Mouse (Mus musculus) cerebellum, adult 11-12 months (tissue): Measurements from ENCODE around the gene Slc26a1.

Experiments used
- DNase-seq: peaks from one replicate; pipeline ENCODE4 v3.0.0; 2022

Gene Slc26a1

DNA sequence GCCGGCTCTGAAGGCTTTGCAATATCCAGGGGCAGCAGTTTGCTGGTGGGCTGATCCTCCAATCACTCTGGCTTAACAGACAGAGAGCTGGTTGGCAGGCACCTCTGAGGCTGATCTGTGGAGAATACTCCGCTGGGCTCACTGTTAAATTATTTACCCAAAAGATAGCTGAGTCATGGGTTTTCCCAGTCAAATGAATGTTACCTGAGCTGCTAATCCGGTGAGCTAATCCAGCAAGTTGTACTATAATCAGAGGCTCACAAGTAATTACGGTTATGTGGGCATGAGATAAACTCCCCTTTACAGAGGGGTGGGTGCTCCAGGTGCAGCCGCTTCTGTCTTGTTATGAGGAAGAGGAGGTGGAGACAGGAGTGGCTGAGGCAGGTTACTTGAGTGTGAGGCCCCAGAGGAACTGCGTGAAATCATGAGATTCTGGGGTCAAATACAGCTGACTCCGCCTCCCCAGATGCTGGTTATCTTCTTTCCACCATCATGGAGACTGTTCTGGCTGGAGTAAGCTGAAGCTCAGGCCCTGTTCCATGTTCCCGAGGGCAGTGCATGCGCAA lies at the start of gene Slc26a1:
TSS of gene Slc26a1 (minus strand) at position 319 of the 566 bp plus-strand sequence.
- no peak for DNase-seq

DNA sequence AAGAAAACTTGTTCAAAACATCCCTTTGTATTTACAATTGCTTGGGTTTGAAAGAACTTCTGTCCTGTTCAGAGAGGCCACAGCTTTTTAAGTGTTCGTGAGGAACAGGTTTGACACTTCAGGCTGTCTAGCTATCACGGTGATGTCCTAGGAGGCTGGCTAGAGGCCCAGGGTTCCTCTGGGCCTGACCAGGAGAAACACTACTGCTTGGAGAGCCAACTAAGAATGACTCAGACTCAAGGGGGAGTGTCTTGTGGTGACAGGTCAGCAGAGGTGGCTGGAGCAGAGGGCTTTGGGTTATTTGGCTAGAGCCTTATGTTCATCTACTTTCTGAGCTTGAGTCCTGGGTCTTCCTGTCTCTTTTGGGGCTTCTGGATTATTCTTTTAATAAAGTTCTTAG lies 48.6 kb upstream of the Slc26a1 start:
- no peak for DNase-seq

DNA sequence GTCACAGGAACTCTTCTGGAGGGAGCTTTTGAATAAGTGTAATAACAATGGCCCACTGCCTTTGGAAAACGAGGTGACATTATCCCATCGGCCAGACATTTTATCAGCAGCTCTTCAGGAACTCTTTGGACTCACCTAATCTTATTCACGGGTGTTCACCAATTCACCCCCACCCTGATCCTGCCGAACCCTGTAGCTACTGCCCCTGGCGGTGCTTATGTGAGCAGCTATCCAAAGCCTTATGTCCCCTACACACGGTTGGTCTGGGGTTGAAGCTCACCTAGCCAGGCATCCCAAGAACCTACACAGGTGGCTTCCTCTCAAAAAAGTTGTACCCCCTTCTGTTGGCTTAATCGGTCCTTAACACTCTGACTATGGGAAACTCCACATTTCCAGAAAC lies 44.4 kb upstream of the Slc26a1 start:
- DNase-seq, result no peak

DNA sequence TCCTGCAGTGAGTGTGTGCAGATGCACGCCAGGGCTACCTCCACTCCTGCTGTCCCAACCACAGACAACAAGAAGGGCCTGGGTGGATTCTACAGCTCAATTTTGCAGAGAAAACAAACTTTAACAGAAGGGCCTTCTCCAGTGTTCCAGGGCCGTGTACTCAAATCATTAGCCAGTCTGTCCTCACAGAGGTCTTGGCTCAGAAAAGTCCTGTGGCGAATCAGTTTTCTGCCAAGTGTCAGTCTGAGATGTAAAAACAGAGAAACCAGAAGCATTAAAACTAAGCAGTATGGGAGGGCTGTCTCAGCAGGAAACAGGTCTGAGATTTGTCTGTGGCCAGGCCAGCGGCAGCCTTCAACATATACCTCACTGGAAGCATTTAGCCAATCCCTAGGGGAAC lies 42.7 kb upstream of the Slc26a1 start:
- peak; percentile 16 for DNase-seq

- no peak for DNase-seq
These were observed 40.6 kb upstream of the Slc26a1 start for GRCm38 (mm10) chr5:108715974-108716373.

DNA sequence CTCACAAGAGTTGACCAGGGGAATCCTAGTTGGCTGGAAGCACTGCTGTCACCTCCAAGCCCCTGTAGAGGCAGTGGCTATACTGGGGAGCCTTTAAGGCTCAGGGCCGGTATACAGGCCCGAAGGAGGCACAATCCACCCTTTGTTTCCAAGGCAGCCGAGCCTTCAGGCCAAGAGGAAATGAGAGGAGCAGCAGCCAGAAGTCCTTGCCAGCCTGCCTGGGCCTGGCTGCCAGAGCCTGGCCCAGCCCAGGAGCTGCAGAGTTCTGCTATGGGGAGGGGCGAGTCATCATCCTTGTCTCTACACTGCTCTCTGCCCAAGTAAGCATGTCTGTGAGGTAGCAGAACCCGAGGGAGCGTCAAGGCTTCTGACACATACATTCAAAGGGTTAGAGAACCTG lies 38.8 kb upstream of the Slc26a1 start:
- DNase-seq, result peak; percentile 32

GRCm38 (mm10) chr5:108713691-108714090 lies 38.3 kb upstream of the Slc26a1 start:
- no peak for DNase-seq

GRCm38 (mm10) chr5:108713096-108713495 lies 37.7 kb upstream of the Slc26a1 start:
- no peak for DNase-seq

- DNase-seq, result no peak
These were observed 36.6 kb upstream of the Slc26a1 start for GRCm38 (mm10) chr5:108711968-108712367.

- DNase-seq, result no peak
These were observed 33.8 kb upstream of the Slc26a1 start for GRCm38 (mm10) chr5:108708981-108709731.

- DNase-seq, result no peak
These were observed 33.0 kb upstream of the Slc26a1 start for GRCm38 (mm10) chr5:108708419-108708818.

GRCm38 (mm10) chr5:108707758-108708157 lies 32.4 kb upstream of the Slc26a1 start:
- DNase-seq, result no peak

DNA sequence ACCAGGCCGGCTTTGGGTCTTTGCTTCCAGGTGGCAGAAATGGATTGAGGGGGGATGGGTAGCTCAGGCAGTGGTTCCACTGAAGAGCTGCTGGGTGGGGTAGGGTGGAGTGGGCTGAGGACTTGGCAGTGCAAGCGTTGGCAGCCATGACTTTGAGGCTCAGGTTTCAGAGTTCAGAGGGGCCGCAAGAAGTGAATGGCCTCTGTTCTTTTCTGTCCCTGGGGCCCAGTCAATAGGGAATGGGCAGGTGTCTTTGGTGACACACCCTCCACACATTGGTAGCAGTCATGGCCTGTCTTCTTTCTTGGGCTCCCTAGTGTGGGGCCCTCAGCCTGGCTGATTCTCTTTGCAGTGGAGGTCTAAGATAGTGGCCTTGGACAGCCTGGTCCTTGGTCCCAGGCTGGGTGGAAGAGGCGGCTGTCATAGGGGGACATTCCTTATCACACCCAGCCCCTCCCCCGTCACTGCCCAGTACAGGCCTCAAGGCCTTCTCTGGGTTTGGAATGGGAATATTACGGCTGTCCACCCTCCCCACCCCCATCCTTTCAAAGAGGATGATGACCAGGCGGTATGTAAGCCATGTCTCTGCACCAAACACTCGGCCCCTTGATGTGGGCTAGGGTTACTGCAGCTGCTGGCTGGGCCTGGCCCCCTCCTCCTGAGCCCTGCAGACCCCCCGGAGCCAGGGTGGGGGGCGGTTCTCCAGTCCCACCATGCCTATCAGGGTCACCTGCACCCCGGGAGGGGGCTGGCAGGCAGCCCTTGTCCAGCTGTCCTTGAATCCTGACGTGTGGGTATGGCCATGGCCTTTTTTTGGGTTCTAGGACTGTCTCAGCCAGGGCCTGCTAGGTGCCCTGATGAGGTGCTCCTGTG lies 28.6 kb upstream of the Slc26a1 start:
- DNase-seq, result no peak

GRCm38 (mm10) chr5:108701341-108702021 lies 26.1 kb upstream of the Slc26a1 start:
- no peak for DNase-seq

DNA sequence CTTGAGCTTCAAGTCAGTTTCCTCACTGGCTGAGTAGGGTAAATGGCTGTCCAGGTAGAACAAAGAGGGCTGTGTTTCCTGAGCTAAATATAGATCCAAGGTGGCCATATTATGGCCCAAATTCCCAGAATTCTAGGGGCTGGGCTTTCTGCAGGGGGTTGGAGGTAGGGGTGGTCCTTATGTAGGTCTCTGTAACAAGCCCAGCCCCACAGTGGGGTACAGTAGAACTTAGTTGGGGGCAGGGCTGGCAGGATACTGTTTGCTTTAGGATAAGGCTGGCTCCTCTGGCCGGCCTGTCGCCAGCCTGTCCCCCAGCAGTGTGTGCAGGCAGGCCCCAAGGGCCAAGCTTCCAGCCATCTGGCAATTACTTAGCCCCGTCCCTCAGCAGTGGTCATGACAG lies 25.0 kb upstream of the Slc26a1 start:
- no peak for DNase-seq

- no peak for DNase-seq
These were observed 22.0 kb upstream of the Slc26a1 start for GRCm38 (mm10) chr5:108697341-108697753.

DNA sequence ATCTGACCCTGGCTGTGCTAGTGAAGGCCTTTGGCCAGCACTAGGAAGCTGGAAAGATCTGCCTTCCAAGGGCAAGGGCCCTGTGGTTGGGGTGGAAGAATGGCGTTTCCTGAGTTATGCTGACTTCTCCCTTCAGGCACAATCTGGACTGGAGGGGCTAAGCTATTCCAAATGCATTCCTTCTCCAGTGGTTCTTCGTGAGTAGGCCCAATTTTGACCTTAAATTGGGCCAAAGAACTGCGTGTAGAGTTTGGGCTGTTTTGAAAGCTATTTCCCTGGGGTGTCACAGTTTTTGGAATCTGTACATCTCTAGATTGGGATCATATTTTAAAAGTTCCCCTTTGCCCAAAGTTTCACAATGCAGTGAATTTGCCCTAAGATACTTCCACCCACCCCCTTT lies 21.2 kb upstream of the Slc26a1 start:
- DNase-seq, result no peak

- DNase-seq, result no peak
These were observed 20.5 kb upstream of the Slc26a1 start for GRCm38 (mm10) chr5:108695861-108696260.

DNA sequence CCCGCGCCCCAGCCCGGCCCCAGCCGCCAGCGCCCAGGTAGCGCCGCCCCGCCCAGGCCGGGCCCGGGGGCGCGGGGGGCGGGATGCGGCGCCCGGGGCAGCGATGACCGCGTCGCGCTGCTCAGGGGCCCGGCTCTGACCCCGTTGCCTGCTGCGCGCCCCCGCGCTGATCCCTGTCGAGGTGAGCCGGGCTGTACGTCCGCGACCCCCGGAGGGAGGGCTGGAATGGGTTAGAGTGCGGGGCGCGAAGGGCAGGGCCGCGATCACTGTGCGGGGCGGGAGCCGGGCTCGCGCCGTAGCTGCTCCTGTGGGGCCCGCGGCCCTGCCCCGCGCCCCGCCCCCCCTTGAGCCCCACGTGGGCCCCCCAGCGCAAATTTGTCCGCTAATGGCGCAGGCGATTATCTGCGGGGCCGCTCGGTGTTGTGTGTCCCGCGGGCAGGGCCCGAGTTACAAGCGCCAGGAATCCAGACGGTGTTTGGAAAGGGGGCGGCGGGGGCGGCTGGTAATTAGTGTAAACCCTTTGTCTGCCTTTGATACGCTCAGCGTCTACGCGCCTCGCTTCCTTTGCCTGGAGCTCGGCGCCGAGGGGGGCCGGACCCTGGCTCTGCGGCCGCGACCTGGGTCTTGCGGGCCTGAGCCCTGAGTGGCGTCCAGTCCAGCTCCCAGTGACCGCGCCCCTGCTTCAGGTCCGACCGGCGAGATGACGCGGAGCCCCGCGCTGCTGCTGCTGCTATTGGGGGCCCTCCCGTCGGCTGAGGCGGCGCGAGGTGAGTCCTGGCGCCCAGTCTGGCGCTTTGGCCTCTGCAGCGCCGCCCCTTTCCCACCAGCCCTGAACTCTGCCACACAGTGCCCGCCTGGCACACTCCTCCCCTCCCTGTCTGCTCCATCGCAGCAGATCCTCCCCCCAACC lies 19.2 kb upstream of the Slc26a1 start:
- no peak for DNase-seq

- no peak for DNase-seq
These were observed 18.5 kb upstream of the Slc26a1 start for GRCm38 (mm10) chr5:108693872-108694288.

- no peak for DNase-seq
These were observed 16.9 kb upstream of the Slc26a1 start, which contains the start of gene Fgfrl1 for GRCm38 (mm10) chr5:108692271-108692670. Gene Fgfrl1 (plus strand): TSS chr5:108692382.

DNA sequence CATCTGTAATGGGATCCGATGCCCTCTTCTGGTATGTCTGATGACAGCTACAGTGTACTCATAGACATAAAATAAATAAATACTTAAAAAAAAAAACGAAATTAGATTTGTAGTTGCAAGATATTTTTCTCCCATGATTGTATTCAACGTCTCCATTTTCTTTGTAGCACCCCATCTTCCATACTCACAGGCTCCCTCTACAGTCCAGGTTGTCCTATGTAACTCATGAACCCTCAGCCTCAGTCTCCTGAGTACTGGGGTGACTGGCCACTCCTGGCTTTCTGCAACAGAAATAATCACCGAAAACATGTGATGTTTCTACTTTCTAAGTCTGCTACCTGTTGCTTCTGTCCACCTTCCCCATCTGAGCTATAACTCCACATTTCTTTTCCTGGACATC lies 15.8 kb upstream of the Slc26a1 start:
- no peak for DNase-seq
